Mouse (Mus musculus) erythroblast, embryonic 14.5 days (primary cell): ENCODE data around the gene Cdyl2.

ENCODE experiments used
- GATA1 ChIP-seq: IDR thresholded peaks from 2 replicates; pipeline ENCODE4 v1.6.1; 2012; ENCODE audit warnings: low read length, inconsistent platforms, mixed read lengths
- TAL1 ChIP-seq: IDR thresholded peaks from 3 replicates; pipeline ENCODE4 v1.6.1; 2012; ENCODE audit warnings: low read length, inconsistent platforms, mixed read lengths

GRCm38 (mm10) chr8:116731976-116732683, 661 bp downstream of the Cdyl2 start:
- TF ChIP-seq TAL1: no peak
- no peak for TF ChIP-seq GATA1
